Mouse (Mus musculus): ENCODE measurements around the gene Odr4. TPM values are rescaled to one million over a fixed set of nuclear protein-coding genes. Genes with fewer than 3 reads are reported as not detected.

Gene Odr4
- total RNA-seq (2014; rRNA removed) (39.9 and 52.8 TPM in 2 replicates), polyA plus RNA-seq (2012; rRNA removed) (4.0 and 4.7 TPM in 2 replicates)

- DNase-seq (ENCODE audit: extremely low read depth, low read depth, low spot score), result peak; percentile 96
- H3K27ac ChIP-seq (replicated peaks; ENCODE audit: insufficient read depth, low read depth, low read length), result peak within 1 kb of the TSS; percentile 92
Measured at GRCm38 (mm10) chr1:150392638-150393487, at the start of gene Odr4, which contains the start of gene Tpr. Odr4 (minus strand) TSS chr1:150393080. Tpr (plus strand) TSS chr1:150392838.

GRCm38 (mm10) chr1:150441731-150442130, 48.9 kb upstream of the Odr4 start:
- peaks cover 66% of the 10 kb centered on the region for H3K36me3 ChIP-seq (ENCODE audit: control insufficient read depth, insufficient read depth, low read length)

More at GRCm38 (mm10) chr1:150392638-150393487, at the start of gene Odr4, which contains the start of gene Tpr:
- no peaks in the 10 kb centered on the region for H3K79me2 ChIP-seq (ENCODE audit: control insufficient read depth, insufficient read depth, low read length)
- H3K36me3 ChIP-seq (ENCODE audit: control insufficient read depth, insufficient read depth, low read length), result peaks cover 32% of the 10 kb centered on the region
- H3K4me1 ChIP-seq (ENCODE audit: control insufficient read depth, insufficient read depth, low read length), result peaks cover 3% of the 10 kb centered on the region
- H3K9ac ChIP-seq (ENCODE audit: low read depth, low read length), result peak within 1 kb of the TSS; percentile 93
- peak; percentile 64; the same call in 1 of the 2 replicates for TF ChIP-seq POLR2A (IDR thresholded peaks at IDR 0.05; ENCODE audit: extremely low read depth, insufficient read depth, low read length)
- peak; percentile 75 for TF ChIP-seq CTCF (IDR thresholded peaks at IDR 0.05; ENCODE audit: low read depth, low read length)
- H3K27me3 ChIP-seq (ENCODE audit: control insufficient read depth, insufficient read depth, low read length), result no peaks in the 10 kb centered on the region
- WGBS, result under 1% methylated on average over 74 of the region's 76 CpGs
- peak within 1 kb of the TSS; percentile 74 for H3K4me3 ChIP-seq (ENCODE audit: insufficient read depth, low read depth, low read length)

DNA sequence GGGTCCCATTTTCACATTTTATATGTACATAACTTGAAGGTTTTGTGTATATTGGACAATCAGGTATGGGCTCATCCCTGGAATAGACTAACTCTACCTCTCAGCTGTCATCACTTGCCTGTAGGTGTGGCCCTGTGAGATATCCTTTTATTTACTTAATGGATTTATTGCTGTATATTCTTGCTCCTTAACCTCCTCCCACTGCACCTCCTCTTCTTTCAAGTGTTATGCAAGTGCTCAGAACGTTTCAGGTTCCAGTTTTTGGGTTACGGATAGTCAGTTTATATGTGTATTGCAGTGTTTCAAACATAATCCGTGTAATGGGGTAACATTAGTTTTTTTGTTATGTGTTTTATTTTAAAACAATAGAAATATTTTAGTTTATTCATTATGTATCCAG, 45.8 kb upstream of the Odr4 start:
- no peaks in the 10 kb centered on the region for H3K4me1 ChIP-seq (ENCODE audit: control insufficient read depth, insufficient read depth, low read length)
- H3K4me3 ChIP-seq (ENCODE audit: insufficient read depth, low read depth, low read length), result no peak overlapping the region
- DNase-seq (ENCODE audit: extremely low read depth, low read depth, low spot score), result no peak
- no peaks in the 10 kb centered on the region for H3K27me3 ChIP-seq (ENCODE audit: control insufficient read depth, insufficient read depth, low read length)
- no peak overlapping the region for H3K27ac ChIP-seq (replicated peaks; ENCODE audit: insufficient read depth, low read depth, low read length)
- no peaks in the 10 kb centered on the region for H3K79me2 ChIP-seq (ENCODE audit: control insufficient read depth, insufficient read depth, low read length)
- H3K36me3 ChIP-seq (ENCODE audit: control insufficient read depth, insufficient read depth, low read length), result peaks cover 66% of the 10 kb centered on the region
- H3K9ac ChIP-seq (ENCODE audit: low read depth, low read length), result no peak overlapping the region
- 79% methylated on average over 3 of the region's 3 CpGs for WGBS
- TF ChIP-seq CTCF (IDR thresholded peaks at IDR 0.05; ENCODE audit: low read depth, low read length) (no peak), POLR2A (IDR thresholded peaks at IDR 0.05; ENCODE audit: extremely low read depth, insufficient read depth, low read length) (no peak)

More at GRCm38 (mm10) chr1:150441731-150442130, 48.9 kb upstream of the Odr4 start:
- DNase-seq (ENCODE audit: extremely low read depth, low read depth, low spot score), result no peak
- H3K27ac ChIP-seq (replicated peaks; ENCODE audit: insufficient read depth, low read depth, low read length), result no peak overlapping the region
- H3K27me3 ChIP-seq (ENCODE audit: control insufficient read depth, insufficient read depth, low read length), result no peaks in the 10 kb centered on the region
- no peaks in the 10 kb centered on the region for H3K4me1 ChIP-seq (ENCODE audit: control insufficient read depth, insufficient read depth, low read length)
- H3K4me3 ChIP-seq (ENCODE audit: insufficient read depth, low read depth, low read length), result no peak overlapping the region
- 80% methylated on average over 4 of the region's 4 CpGs for WGBS
- no peak for TF ChIP-seq CTCF (IDR thresholded peaks at IDR 0.05; ENCODE audit: low read depth, low read length)
- TF ChIP-seq POLR2A (IDR thresholded peaks at IDR 0.05; ENCODE audit: extremely low read depth, insufficient read depth, low read length), result no peak
- no peak overlapping the region for H3K9ac ChIP-seq (ENCODE audit: low read depth, low read length)
- no peaks in the 10 kb centered on the region for H3K79me2 ChIP-seq (ENCODE audit: control insufficient read depth, insufficient read depth, low read length)

- Histone ChIP-seq H3K4me3 (ENCODE audit: insufficient read depth, low read depth, low read length) (no peak overlapping the region), H3K4me1 (ENCODE audit: control insufficient read depth, insufficient read depth, low read length) (no peaks in the 10 kb centered on the region), H3K9ac (ENCODE audit: low read depth, low read length) (no peak overlapping the region), H3K27ac (replicated peaks; ENCODE audit: insufficient read depth, low read depth, low read length) (no peak overlapping the region), H3K27me3 (ENCODE audit: control insufficient read depth, insufficient read depth, low read length) (no peaks in the 10 kb centered on the region), H3K79me2 (ENCODE audit: control insufficient read depth, insufficient read depth, low read length) (no peaks in the 10 kb centered on the region), H3K36me3 (ENCODE audit: control insufficient read depth, insufficient read depth, low read length) (peaks cover 77% of the 10 kb centered on the region)
- TF ChIP-seq CTCF (IDR thresholded peaks at IDR 0.05; ENCODE audit: low read depth, low read length), result no peak
- no peak for TF ChIP-seq POLR2A (IDR thresholded peaks at IDR 0.05; ENCODE audit: extremely low read depth, insufficient read depth, low read length)
- DNase-seq (ENCODE audit: extremely low read depth, low read depth, low spot score), result no peak
- 88% methylated on average over 3 of the region's 3 CpGs for WGBS
Measured at GRCm38 (mm10) chr1:150426216-150426615, 33.3 kb upstream of the Odr4 start.

DNA sequence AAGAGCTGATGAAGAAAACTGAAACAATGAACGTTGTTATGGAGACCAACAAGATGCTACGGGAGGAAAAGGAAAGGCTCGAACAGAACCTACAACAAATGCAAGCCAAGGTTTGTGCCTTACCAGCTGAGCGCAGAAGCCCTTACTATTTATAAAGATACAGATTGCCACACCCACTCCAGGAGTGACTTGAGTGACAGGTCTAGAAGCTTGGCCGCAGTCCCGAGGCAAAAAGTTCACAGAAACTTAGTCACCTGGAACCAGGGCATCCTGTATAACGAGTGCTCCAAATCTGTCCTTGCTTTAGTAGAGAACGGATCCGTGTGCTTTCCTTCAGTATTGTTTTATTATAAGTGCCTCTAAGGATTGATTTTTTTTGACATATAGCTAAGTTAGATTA, 32.8 kb upstream of the Odr4 start:
- 76% methylated on average over 9 of the region's 9 CpGs for WGBS
- peaks cover 75% of the 10 kb centered on the region for H3K36me3 ChIP-seq (ENCODE audit: control insufficient read depth, insufficient read depth, low read length)
- H3K4me3 ChIP-seq (ENCODE audit: insufficient read depth, low read depth, low read length), result no peak overlapping the region
- H3K79me2 ChIP-seq (ENCODE audit: control insufficient read depth, insufficient read depth, low read length), result no peaks in the 10 kb centered on the region
- H3K27me3 ChIP-seq (ENCODE audit: control insufficient read depth, insufficient read depth, low read length), result no peaks in the 10 kb centered on the region
- no peaks in the 10 kb centered on the region for H3K4me1 ChIP-seq (ENCODE audit: control insufficient read depth, insufficient read depth, low read length)
- no peak overlapping the region for H3K9ac ChIP-seq (ENCODE audit: low read depth, low read length)
- no peak overlapping the region for H3K27ac ChIP-seq (replicated peaks; ENCODE audit: insufficient read depth, low read depth, low read length)
- peak; percentile 53 for DNase-seq (ENCODE audit: extremely low read depth, low read depth, low spot score)
- TF ChIP-seq CTCF (IDR thresholded peaks at IDR 0.05; ENCODE audit: low read depth, low read length) (no peak), POLR2A (IDR thresholded peaks at IDR 0.05; ENCODE audit: extremely low read depth, insufficient read depth, low read length) (no peak)

- Histone ChIP-seq H3K4me1 (ENCODE audit: control insufficient read depth, insufficient read depth, low read length) (no peaks in the 10 kb centered on the region), H3K4me3 (ENCODE audit: insufficient read depth, low read depth, low read length) (no peak overlapping the region), H3K36me3 (ENCODE audit: control insufficient read depth, insufficient read depth, low read length) (peaks cover 69% of the 10 kb centered on the region), H3K9ac (ENCODE audit: low read depth, low read length) (no peak overlapping the region), H3K79me2 (ENCODE audit: control insufficient read depth, insufficient read depth, low read length) (no peaks in the 10 kb centered on the region), H3K27ac (replicated peaks; ENCODE audit: insufficient read depth, low read depth, low read length) (no peak overlapping the region), H3K27me3 (ENCODE audit: control insufficient read depth, insufficient read depth, low read length) (no peaks in the 10 kb centered on the region)
- no peak for DNase-seq (ENCODE audit: extremely low read depth, low read depth, low spot score)
- 79% methylated on average over 4 of the region's 4 CpGs for WGBS
- no peak for TF ChIP-seq CTCF (IDR thresholded peaks at IDR 0.05; ENCODE audit: low read depth, low read length)
- TF ChIP-seq POLR2A (IDR thresholded peaks at IDR 0.05; ENCODE audit: extremely low read depth, insufficient read depth, low read length), result no peak
Measured at GRCm38 (mm10) chr1:150418426-150418825, 25.5 kb upstream of the Odr4 start.
